ENCODE assay signal across 9 mouse cellular contexts in the genomic region with DNA sequence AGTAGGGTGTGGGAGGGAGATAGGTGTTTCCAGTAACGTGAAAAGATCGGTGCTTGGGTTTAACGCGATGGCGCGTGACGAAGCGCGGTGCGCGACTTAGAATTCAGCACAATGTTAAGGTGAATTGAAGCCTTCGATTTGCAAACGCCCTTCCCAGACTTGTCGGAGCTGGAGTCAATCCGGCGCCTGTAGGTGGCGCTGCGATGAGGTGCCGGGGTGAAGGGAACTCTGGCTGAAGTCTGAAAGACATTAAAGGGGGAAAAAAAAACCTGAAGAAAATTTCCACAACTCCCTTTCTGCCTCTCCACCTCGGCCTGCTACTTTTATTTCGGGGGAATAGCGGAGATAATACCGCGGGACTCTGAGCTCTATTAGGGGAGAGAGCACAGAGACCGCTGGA. TPM values are rescaled to one million over a fixed set of nuclear protein-coding genes. Genes with fewer than 3 reads are reported as not detected.
DNase-seq lines count a peak whose midpoint lies in the region; ATAC-seq and TF ChIP-seq lines count a peak whose summit lies in the region.
"Had no signal": no experiment of that assay in that cellular context is flagged by ENCODE, and none has a peak within 500 bp of the region (broad histone marks: within the 10 kb centered on the region; RNA-seq: fewer than 3 reads in every experiment).

No protein-coding gene starts in this region.

- H3K9me3 ChIP-seq in forebrain, embryonic 14.5 days (replicated peaks; ENCODE audit: control insufficient read depth, low read length): no peaks in the 10 kb centered on the region
- H3K9me3 ChIP-seq: lung, embryonic 15.5 days had no signal

- WGBS in kidney, adult 2 months: 3% methylated on average over 25 of the region's 25 CpGs
- WGBS in forebrain, embryonic 14.5 days: under 1% methylated on average over 25 of the region's 25 CpGs

- H3K4me2 ChIP-seq in forebrain, embryonic 14.5 days (ENCODE audit: low read length): no peak overlapping the region
- H3K4me2 ChIP-seq: lung, embryonic 15.5 days had no signal

- peak; percentile 25; the same call in 1 of the 2 replicates for TF ChIP-seq CTCF in kidney, adult 2 months (conservative IDR thresholded peaks at IDR 0.05; ENCODE audit: insufficient read depth, insufficient read length, low read depth, low read length)

- ATAC-seq in forebrain, embryonic 14.5 days: peak; percentile 30; the same call in 1 of the 2 replicates
- ATAC-seq in megakaryocyte progenitor cell, adult 5-6 weeks (replicated peaks; ENCODE audit: poor library complexity): peak; percentile 50

- no peak overlapping the region for H3K9ac ChIP-seq in forebrain, embryonic 14.5 days (ENCODE audit: low read length)
- H3K9ac ChIP-seq: lung, embryonic 15.5 days had no signal

- H3K36me3 ChIP-seq in kidney, adult 2 months (ENCODE audit: control insufficient read depth, insufficient read depth, low read length): no peaks in the 10 kb centered on the region
- no peaks in the 10 kb centered on the region for H3K36me3 ChIP-seq in forebrain, embryonic 14.5 days (ENCODE audit: control insufficient read depth, insufficient read depth, low read length)
- H3K36me3 ChIP-seq: lung, embryonic 15.5 days had no signal

- no peak overlapping the region for H3K4me3 ChIP-seq in kidney, adult 2 months (ENCODE audit: insufficient read depth, low read depth, low read length)
- H3K4me3 ChIP-seq in forebrain, embryonic 14.5 days (ENCODE audit: low read depth, low read length): no peak overlapping the region
- H3K4me3 ChIP-seq: lung, embryonic 15.5 days had no signal

- no peak overlapping the region for H3K27ac ChIP-seq in kidney, adult 2 months (ENCODE audit: insufficient read depth, low read depth, low read length)
- H3K27ac ChIP-seq in forebrain, embryonic 14.5 days (ENCODE audit: low read depth, low read length): no peak overlapping the region
- H3K27ac ChIP-seq: lung, embryonic 15.5 days had no signal

- TF ChIP-seq POLR2A in kidney, adult 2 months (IDR thresholded peaks at IDR 0.05; ENCODE audit: low read depth, low read length): no peak

- H3K4me1 ChIP-seq in kidney, adult 2 months (ENCODE audit: control insufficient read depth, insufficient read depth, low read length): no peaks in the 10 kb centered on the region
- no peaks in the 10 kb centered on the region for H3K4me1 ChIP-seq in forebrain, embryonic 14.5 days (ENCODE audit: control insufficient read depth, insufficient read depth, low read length)

- DNase-seq in kidney, adult 2 months: peak; percentile 15
- no peak for DNase-seq in kidney, postnatal 14 days
- peak; percentile 49 for DNase-seq in c-Kit-positive CD71-positive TER-119-negative erythroid progenitor cells, embryonic 14.5 days (ENCODE audit: low read depth)
- DNase-seq in forebrain, embryonic 14.5 days (ENCODE audit: low spot score): peak; percentile 60
- no peak for DNase-seq in thymus, postnatal 10 days (ENCODE audit: low spot score in 2 of 2)
- DNase-seq in left cerebral cortex, adult 8-10 months (ENCODE audit: low spot score in 2 of 2): no peak
- no peak for DNase-seq in adrenal gland, adult 8-10 months

- H3K27me3 ChIP-seq in kidney, adult 2 months (replicated peaks; ENCODE audit: control insufficient read depth, insufficient read depth, low read length): peaks cover 6% of the 10 kb centered on the region
- peaks cover 92% of the 10 kb centered on the region for H3K27me3 ChIP-seq in forebrain, embryonic 14.5 days (replicated peaks; ENCODE audit: control insufficient read depth, insufficient read depth, low read length)

RNA-seq across cellular contexts. Expression of gene Pax9, which starts 1.8 kb away (rescaled TPM):
- not detected in 2 replicates for polyA plus RNA-seq in kidney, adult 2 months (2012; rRNA removed)
- polyA plus RNA-seq in forebrain, embryonic 14.5 days (2014; fragmentation: Nextera tagmentation; extraction: Ambion mirVana): not detected in 2 replicates
- total RNA-seq in megakaryocyte progenitor cell, adult 5-6 weeks (2015): not detected in 2 replicates
- not detected in 2 replicates for total RNA-seq in megakaryocyte progenitor cell, adult 5-6 weeks (2017)
- not detected for total RNA-seq in left cerebral cortex, adult 8-10 months (2022)
- total RNA-seq in adrenal gland, adult 8-10 months (2022): not detected

Comparison
In these comparisons a context has a peak if more than half of its experiments do, and no peak if none do; other contexts are left out.
1. DNase-seq: peak in kidney, adult 2 months (single experiment), c-Kit-positive CD71-positive TER-119-negative erythroid progenitor cells, embryonic 14.5 days (single experiment) and forebrain, embryonic 14.5 days (single experiment); none in kidney, postnatal 14 days (single experiment), thymus, postnatal 10 days (0 of 2), left cerebral cortex, adult 8-10 months (0 of 2) and adrenal gland, adult 8-10 months (single experiment).